Mouse (Mus musculus) heart, embryonic 10.5 days (tissue): ENCODE measurements around the gene Olfr247. TPM values are rescaled to one million over a fixed set of nuclear protein-coding genes. Genes with fewer than 3 reads are reported as not detected.
"Not testable (repeated sequence)": the region's sequence is repeated elsewhere in the genome, so short reads cannot be mapped to it uniquely, and the experiment has no call there.

Experiments used
- DNase-seq: peaks from one replicate; pipeline ENCODE4 v3.0.0-alpha.2; 2017; ENCODE audit warnings: low spot score
- H3K27ac ChIP-seq: fragments of 300-500 bp; sonication (generic); 2 replicates; pipeline ENCODE4 v1.5.1; 2016; ENCODE audit warnings: mild to moderate bottlenecking
- H3K27me3 ChIP-seq: fragments of 300-500 bp; sonication (generic); 2 replicates; pipeline ENCODE4 v1.6.1; 2016; ENCODE audit warnings: mild to moderate bottlenecking; ENCODE audit not compliant: poor library complexity, insufficient read depth, severe bottlenecking
- H3K36me3 ChIP-seq: fragments of 300-500 bp; sonication (generic); 2 replicates; pipeline ENCODE4 v1.6.1; 2016; ENCODE audit warnings: mild to moderate bottlenecking, moderate library complexity
- H3K4me1 ChIP-seq: fragments of 300-500 bp; sonication (generic); 2 replicates; pipeline ENCODE4 v1.6.1; 2016; ENCODE audit warnings: mild to moderate bottlenecking
- H3K4me3 ChIP-seq: fragments of 300-500 bp; sonication (generic); 2 replicates; pipeline ENCODE4 v1.5.1; 2016; ENCODE audit warnings: mild to moderate bottlenecking, moderate library complexity
- H3K9me3 ChIP-seq: fragments of 300-500 bp; sonication (generic); 2 replicates; pipeline ENCODE4 v1.6.1; 2016; ENCODE audit warnings: mild to moderate bottlenecking, moderate library complexity
- WGBS: fragments of 180-500 bp; shearing (Covaris S2); methylation state at CpG from one replicate; pipeline ENCODE4 v1.1.7; 2016; 5-methylcytosine and 5-hydroxymethylcytosine counted together
- polyA plus RNA-seq: library from polyadenylated mRNA; unstranded; fragments of >200 nt; fragmentation: Nextera tagmentation; extraction: Ambion mirVana; gene quantifications from 2 replicates; pipeline ENCODE4 v1.2.1, GENCODE M21; 2016

Olfr247 gene
- not detected in 2 replicates for polyA plus RNA-seq

DNA sequence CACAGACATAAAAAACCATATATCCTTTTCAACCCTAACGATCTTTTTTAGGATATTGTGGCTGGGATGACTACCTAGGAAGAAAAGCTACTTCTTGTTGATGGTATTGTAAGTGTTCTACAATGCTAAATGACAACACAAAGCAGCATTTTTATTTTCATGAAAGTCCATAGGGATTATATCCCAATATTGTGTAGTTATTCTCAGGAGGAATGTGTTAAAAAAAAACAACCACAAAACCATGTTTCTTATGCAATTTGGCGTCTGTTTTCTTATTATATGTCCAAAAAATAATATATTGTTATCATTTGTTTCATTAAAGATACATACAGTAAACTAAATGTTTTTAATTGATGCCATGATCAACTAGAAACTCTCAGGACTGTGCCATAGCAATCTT, at the start of gene Olfr247:
TSS of gene Olfr247 (minus strand) at position 101 of the 400 bp plus-strand sequence.
- H3K27me3 ChIP-seq, H3K4me3 ChIP-seq, H3K9me3 ChIP-seq, DNase-seq, H3K27ac ChIP-seq, H3K36me3 ChIP-seq, H3K4me1 ChIP-seq: not testable (repeated sequence)
- WGBS: no CpG with 5 or more reads among the region's 2 CpGs

DNA sequence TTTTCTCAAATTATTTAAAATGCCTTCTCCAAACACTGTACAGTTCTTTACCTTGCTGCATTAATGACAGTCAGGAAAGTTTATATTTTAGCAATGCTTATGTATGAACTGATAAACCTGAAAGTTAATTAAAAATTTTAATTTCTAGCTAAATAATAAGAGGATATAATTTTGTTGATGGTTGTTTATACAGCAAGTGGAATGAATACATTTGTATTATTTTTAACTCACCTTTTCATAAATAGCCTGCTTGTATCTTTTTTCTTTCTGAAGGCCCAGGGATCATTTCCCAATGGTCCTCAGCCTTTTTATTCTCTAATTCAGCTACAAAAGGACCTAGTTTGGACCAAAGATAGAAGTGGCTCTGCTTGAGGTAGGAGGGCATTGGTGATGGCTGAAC, 36.4 kb upstream of the Olfr247 start, which contains the start of gene Olfr820:
TSS of gene Olfr820 (plus strand) at position 301 of the 400 bp plus-strand sequence.
- Histone ChIP-seq H3K9me3 (no peaks in the 10 kb centered on the region), H3K4me3 (no peak within 1 kb of the TSS), H3K27ac (no peak within 1 kb of the TSS), H3K4me1 (no peaks in the 10 kb centered on the region), H3K36me3 (no peaks in the 10 kb centered on the region), H3K27me3 (no peaks in the 10 kb centered on the region)
- DNase-seq: no peak

DNA sequence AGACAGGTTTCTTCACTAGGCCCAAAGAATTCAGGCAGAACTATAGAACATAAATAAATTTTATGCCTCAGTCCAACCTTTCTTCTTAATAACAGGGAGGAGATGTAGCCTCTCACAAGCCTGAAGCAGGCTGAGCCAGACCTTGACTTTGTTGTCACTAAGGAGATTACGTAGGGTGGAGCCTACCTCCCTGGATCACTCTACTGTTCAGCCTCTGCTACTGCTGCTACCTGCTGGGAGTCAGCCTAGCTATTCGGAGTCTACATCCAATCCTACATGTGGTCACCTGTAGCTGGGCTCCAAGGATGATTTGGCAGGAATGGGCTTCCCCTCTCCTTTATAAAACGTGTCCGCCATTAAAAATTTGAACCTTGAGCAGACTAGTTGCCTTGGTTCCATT, 29.4 kb upstream of the Olfr247 start:
- H3K36me3 ChIP-seq, H3K9me3 ChIP-seq, DNase-seq, H3K4me1 ChIP-seq, H3K4me3 ChIP-seq, H3K27ac ChIP-seq, H3K27me3 ChIP-seq: not testable (repeated sequence)
- WGBS: 89% methylated on average over 4 of the region's 4 CpGs

DNA sequence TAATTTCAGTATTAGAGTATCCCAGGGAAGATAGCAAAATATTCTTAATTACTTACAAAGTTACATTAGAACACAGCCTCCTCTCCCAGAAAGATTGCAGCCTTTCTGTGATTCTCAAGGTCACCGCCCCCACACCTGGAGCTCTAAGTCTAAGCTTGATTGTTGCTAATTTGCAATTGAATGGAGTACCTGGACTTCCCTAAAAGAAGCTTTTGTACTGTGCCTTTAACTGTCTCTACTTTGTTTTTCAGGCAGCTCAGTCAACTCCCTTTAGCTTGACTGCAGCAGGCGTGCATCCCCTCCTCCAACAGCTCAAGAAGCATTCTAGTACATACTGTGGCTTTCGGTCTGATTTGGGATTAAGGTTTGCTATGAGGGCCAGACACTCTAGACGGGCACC, 28.2 kb upstream of the Olfr247 start:
- 79% methylated on average over 4 of the region's 4 CpGs for WGBS
- H3K27ac ChIP-seq, DNase-seq, H3K4me3 ChIP-seq, H3K27me3 ChIP-seq, H3K4me1 ChIP-seq, H3K9me3 ChIP-seq, H3K36me3 ChIP-seq: not testable (repeated sequence)

DNA sequence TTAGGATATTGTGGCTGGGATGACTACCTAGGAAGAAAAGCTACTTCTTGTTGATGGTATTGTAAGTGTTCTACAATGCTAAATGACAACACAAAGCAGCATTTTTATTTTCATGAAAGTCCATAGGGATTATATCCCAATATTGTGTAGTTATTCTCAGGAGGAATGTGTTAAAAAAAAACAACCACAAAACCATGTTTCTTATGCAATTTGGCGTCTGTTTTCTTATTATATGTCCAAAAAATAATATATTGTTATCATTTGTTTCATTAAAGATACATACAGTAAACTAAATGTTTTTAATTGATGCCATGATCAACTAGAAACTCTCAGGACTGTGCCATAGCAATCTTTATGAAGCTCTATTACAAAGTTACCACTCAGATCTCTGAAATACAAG, 9.0 kb upstream of the Olfr247 start, which contains the start of gene Gm10310:
TSS of gene Gm10310 (minus strand) at position 101 of the 400 bp plus-strand sequence.
- not testable (repeated sequence) for H3K4me3 ChIP-seq, H3K27me3 ChIP-seq, H3K9me3 ChIP-seq, H3K27ac ChIP-seq, DNase-seq, H3K4me1 ChIP-seq, H3K36me3 ChIP-seq
- no CpG with 5 or more reads among the region's 1 CpGs for WGBS

DNA sequence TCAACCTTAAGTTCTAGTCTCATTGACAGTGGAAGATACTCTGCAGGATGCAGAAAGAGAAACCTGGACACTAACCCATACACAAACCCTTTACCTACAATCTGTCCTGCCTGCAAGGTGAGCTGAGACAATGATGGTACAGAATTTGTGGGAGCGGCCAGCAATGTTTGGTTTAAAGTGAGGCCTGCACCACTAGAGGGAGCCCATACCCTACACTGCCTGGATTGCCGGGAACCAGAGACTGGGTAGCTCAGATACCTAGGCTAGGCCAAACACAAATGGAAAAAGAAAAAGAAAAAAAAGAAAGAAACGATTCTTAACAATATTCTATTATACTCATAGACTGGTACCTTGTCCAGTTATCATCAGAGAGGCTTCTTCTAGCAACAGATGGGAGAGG, 5.9 kb upstream of the Olfr247 start:
- not testable (repeated sequence) for H3K4me1 ChIP-seq, H3K27ac ChIP-seq, H3K9me3 ChIP-seq, H3K27me3 ChIP-seq, DNase-seq, H3K4me3 ChIP-seq, H3K36me3 ChIP-seq
- WGBS: no CpG with 5 or more reads among the region's 3 CpGs

DNA sequence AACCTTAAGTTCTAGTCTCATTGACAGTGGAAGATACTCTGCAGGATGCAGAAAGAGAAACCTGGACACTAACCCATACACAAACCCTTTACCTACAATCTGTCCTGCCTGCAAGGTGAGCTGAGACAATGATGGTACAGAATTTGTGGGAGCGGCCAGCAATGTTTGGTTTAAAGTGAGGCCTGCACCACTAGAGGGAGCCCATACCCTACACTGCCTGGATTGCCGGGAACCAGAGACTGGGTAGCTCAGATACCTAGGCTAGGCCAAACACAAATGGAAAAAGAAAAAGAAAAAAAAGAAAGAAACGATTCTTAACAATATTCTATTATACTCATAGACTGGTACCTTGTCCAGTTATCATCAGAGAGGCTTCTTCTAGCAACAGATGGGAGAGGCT, 2.9 kb downstream of the Olfr247 start:
- DNase-seq, H3K4me1 ChIP-seq, H3K36me3 ChIP-seq, H3K27me3 ChIP-seq, H3K27ac ChIP-seq, H3K4me3 ChIP-seq, H3K9me3 ChIP-seq: not testable (repeated sequence)
- WGBS: no CpG with 5 or more reads among the region's 3 CpGs

DNA sequence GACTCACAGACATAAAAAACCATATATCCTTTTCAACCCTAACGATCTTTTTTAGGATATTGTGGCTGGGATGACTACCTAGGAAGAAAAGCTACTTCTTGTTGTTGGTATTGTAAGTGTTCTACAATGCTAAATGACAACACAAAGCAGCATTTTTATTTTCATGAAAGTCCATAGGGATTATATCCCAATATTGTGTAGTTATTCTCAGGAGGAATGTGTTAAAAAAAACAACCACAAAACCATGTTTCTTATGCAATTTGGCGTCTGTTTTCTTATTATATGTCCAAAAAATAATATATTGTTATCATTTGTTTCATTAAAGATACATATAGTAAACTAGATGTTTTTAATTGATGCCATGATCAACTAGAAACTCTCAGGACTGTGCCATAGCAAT, 8.8 kb downstream of the Olfr247 start, which contains the start of gene Olfr819:
TSS of gene Olfr819 (minus strand) at position 101 of the 400 bp plus-strand sequence.
- H3K9me3 ChIP-seq, H3K4me1 ChIP-seq, H3K4me3 ChIP-seq, H3K36me3 ChIP-seq, DNase-seq, H3K27me3 ChIP-seq, H3K27ac ChIP-seq: not testable (repeated sequence)
- 72% methylated on average over 2 of the region's 2 CpGs for WGBS

DNA sequence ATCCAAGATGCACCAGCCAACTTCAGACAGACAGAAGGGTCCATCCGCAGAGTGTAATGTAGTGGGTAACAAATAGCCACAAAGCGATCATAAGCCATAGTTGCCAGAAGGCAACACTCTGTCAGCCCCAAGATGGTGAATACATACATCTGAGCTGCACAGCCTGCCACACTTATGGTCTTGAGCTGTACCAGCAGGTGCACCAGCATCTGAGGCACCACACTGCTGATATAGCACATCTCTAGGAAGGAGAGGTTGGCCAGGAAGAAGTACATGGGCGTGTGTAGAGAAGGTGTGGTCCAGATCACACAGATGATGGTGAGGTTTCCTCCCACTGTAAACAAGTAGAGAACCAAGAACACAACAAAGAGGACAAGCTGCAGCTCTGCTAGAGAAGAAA, 9.7 kb downstream of the Olfr247 start:
- not testable (repeated sequence) for H3K4me1 ChIP-seq, H3K9me3 ChIP-seq, DNase-seq, H3K36me3 ChIP-seq, H3K27ac ChIP-seq, H3K27me3 ChIP-seq, H3K4me3 ChIP-seq
- 80% methylated on average over 2 of the region's 3 CpGs for WGBS

DNA sequence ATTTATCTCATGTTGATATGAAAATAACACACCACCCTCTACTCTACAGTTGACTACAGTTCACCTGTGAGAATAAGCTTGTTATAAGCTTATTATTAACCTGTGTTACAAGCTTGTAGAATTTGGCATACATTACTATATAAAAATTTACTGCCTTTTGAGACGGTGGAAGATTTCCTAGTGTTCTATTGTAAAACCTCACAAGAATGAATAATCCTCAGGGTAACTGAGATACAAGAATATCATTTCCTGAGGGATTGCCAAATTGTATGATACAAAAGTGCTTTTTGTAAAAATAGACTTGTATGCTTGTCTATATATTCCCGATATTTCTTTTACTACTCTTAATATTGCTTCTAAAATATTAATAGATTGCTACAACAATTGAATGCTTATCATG, 26.9 kb downstream of the Olfr247 start, which contains the start of gene Olfr818:
TSS of gene Olfr818 (minus strand) at position 101 of the 400 bp plus-strand sequence.
- H3K27me3 ChIP-seq: no peaks in the 10 kb centered on the region
- WGBS: 90% methylated on average over 2 of the region's 2 CpGs
- no peak within 1 kb of the TSS for H3K4me3 ChIP-seq

More for the DNA sequence above, 26.9 kb downstream of the Olfr247 start, which contains the start of gene Olfr818:
- no peak within 1 kb of the TSS for H3K27ac ChIP-seq
- H3K4me1 ChIP-seq: no peaks in the 10 kb centered on the region
- H3K9me3 ChIP-seq: no peaks in the 10 kb centered on the region
- DNase-seq: no peak
- H3K36me3 ChIP-seq: no peaks in the 10 kb centered on the region

Other genes with a start within 250 kb of the Olfr247 start
- gene Olfr805, start 246.8 kb downstream of the Olfr247 start, polyA plus RNA-seq: not detected in 2 replicates
- not detected in 2 replicates for gene Olfr806, start 234.2 kb downstream of the Olfr247 start, polyA plus RNA-seq
- not detected in 2 replicates for gene Olfr807, start 218.3 kb downstream of the Olfr247 start, polyA plus RNA-seq
- gene Olfr808, start 210.7 kb downstream of the Olfr247 start, polyA plus RNA-seq: not detected in 2 replicates
- not detected in 2 replicates for gene Olfr809, start 201.5 kb downstream of the Olfr247 start, polyA plus RNA-seq
- gene Olfr810, start 181.2 kb downstream of the Olfr247 start, polyA plus RNA-seq: not detected in 2 replicates
- not detected in 2 replicates for gene Olfr811, start 171.7 kb downstream of the Olfr247 start, polyA plus RNA-seq
- not detected in 2 replicates for gene Olfr812, start 130.0 kb downstream of the Olfr247 start, polyA plus RNA-seq
- not detected in 2 replicates for gene Olfr813, start 120.8 kb downstream of the Olfr247 start, polyA plus RNA-seq
- not detected in 2 replicates for gene Olfr814, start 96.3 kb downstream of the Olfr247 start, polyA plus RNA-seq
- not detected in 2 replicates for gene Olfr815, start 70.3 kb downstream of the Olfr247 start, polyA plus RNA-seq
- not detected in 2 replicates for gene Olfr816, start 60.5 kb downstream of the Olfr247 start, polyA plus RNA-seq
- not detected in 2 replicates for gene Olfr818, start 27.0 kb downstream of the Olfr247 start, polyA plus RNA-seq
- not detected in 2 replicates for gene Olfr819, start 8.9 kb downstream of the Olfr247 start, polyA plus RNA-seq
- gene Gm10310, start 8.9 kb upstream of the Olfr247 start, polyA plus RNA-seq: not detected in 2 replicates
- gene Olfr820, start 36.5 kb upstream of the Olfr247 start, polyA plus RNA-seq: not detected in 2 replicates
- not detected in 2 replicates for gene Olfr821, start 54.2 kb upstream of the Olfr247 start, polyA plus RNA-seq
- not detected in 2 replicates for gene Olfr822, start 95.1 kb upstream of the Olfr247 start, polyA plus RNA-seq
- not detected in 2 replicates for gene Olfr823, start 139.2 kb upstream of the Olfr247 start, polyA plus RNA-seq
- not detected in 2 replicates for gene Olfr824, start 153.9 kb upstream of the Olfr247 start, polyA plus RNA-seq
- not detected in 2 replicates for gene Olfr825, start 190.6 kb upstream of the Olfr247 start, polyA plus RNA-seq
- not detected in 2 replicates for gene Olfr826, start 208.0 kb upstream of the Olfr247 start, polyA plus RNA-seq
- gene Olfr827, start 238.3 kb upstream of the Olfr247 start, polyA plus RNA-seq: not detected in 2 replicates